Mouse (Mus musculus): ENCODE data around the gene Vgll3.

Gene Vgll3

DNA sequence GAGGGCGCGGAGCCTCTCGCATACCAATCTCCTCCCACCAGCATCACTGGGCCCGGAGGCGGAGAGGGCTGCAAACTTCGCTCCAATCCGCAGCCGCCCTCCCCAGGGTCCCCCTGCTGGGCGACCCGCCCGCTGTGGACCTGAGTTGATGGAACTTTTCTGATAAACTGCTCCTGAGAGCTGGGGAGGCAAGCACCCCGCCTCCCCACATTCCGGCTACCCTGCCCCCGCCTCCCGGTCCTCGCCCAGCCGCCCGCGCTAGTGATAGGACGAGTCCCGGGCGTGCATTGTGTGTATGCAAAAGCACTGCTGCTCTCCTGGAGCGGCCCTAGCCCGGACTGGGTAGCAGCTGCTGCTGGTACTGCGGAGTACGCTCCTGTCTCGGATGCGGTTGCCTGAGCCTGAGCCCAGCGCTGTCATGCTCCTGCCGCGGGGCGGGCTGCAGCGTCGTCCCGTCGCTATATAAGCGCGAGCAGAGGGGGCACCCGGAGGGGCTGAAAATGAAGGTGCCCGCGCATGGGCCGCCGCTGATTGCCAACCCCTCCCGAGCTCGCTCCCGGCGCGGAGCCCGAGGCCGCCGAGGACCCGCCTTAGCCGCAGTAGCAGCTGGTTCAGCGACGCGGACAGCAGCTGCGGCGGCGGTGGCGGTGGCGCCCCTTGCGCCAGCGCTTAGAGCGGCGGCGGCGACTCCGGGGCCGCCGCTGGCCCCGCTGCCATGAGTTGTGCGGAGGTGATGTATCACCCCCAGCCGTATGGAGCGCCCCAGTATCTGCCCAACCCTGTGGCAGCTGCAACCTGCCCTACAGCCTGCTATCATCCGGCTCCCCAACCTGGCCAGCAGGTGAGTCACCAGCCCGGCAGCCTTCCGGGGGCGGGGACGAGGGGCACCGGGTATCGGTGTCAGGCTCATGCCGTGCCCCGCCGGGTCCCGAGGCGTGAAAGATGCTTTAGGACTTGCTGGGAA is at the start of gene Vgll3:
TSS of gene Vgll3 (plus strand) at position 340 of the 964 bp plus-strand sequence.
- DNase-seq, result peak; percentile 75

DNA sequence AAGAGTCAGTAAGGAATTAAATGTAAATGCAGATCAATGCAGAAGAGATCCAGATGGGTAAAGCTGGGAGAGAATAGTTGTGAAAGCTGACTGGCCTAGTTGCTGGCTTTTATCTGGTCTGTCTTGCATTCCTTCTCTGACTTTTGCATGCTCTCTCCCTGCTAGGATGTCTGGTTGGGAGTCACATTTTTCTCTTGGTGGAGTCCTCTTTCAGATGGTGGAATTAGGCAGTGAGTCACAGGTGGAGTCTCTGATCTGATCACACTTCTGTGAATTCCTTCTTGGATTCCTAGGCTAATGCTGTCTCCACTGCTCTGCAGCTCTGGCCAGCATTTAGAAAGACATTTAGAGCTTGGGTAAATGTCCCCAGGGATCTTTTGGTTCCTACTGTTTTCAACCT is 49.1 kb upstream of the Vgll3 start:
- DNase-seq, result no peak

DNA sequence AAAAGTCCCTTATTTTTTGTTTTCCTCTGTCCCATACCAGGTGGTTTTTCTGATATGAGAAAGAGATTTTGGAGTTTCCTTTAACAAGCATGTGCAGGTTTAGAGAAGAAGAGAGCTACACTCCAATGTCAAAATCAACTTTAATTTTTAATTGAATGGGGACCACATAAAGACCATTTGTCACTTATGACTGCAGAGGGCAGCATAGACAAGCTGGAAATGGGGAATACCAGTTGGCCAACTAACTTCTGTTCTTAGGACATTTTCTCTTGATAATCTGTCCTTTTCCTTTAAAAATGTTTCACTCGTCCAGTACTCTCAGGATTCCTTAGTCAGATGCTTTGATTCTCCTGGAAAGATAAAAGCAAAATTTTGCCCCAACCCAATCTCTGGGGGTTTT is 29.1 kb upstream of the Vgll3 start:
- DNase-seq, result peak; percentile 26

DNA sequence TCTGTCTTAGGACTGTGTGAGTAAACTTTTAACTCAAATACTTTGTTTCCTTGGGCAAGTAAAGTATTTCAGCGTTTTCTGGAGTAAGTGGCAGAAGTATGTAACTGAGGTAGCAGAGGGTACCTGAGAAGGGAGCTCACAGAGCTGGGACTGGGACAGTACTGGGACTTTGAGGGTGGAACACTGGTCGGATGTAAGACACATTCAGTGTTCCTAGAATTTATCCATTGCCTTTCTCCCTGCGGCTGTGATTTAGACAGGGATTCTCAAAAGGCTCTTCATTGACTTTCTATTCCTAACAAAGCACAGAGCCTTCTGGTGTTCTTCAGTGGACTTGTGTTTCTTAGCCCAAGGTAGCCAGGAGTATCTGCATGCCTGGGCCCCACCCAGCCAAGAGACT is 1.0 kb downstream of the Vgll3 start:
- DNase-seq, result no peak

DNA sequence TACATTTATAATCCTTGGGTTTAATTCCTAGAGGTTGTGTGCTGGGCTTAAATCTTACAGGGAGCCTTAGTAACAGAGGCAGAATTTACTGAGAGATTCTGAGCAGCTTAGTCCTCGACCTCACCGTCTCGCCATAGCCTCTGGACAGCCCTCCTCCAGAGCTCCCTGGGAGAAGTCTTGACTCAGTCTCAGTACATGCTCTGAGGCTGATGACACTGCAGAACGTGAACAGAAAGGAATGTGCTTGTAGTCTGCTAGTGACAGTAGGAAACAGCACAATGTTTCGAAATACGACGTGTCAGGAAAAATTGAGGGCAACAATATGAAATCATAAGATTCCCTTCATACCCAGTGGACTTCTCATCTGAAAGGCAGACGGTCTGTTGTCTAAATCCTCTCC is 3.7 kb downstream of the Vgll3 start:
- DNase-seq, result no peak

DNA sequence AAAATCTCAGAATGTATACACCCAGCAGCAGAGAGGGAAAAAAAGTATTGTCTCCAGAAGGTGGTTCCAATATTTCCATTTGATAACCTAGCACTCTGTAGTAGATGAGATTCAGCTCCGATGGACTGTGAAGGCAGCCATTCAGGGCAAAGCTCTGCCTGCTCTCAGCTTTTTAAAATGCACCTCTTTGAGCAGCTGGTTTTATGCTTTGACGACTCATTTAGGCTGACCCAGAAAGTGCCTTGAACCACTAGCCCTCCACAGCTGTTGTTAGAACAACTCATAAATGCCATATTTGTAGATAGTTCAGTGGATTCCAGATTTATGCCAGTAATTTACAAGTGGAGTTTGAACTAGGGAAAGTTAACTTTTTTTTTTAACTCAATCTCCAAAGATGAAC is 5.7 kb downstream of the Vgll3 start:
- DNase-seq, result no peak

DNA sequence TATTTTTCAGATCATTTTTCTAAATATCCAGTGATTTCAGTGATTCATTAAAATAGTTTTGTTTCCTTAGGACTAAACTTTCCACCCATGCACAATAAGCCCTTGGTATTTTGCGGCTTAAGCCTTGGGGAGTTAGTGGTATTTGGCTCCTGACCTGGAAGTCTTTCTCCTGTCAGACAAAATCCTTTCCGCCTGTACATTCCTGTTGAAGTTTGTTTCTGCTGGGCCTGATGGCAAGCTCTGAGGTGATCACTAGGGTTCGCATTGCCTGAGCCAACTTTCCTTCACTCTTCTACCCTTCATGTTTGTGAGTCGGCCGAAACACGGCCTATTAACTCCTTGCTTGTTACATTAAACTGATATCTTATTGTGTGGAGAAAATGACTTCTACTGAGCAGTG is 8.7 kb downstream of the Vgll3 start:
- DNase-seq, result no peak

DNA sequence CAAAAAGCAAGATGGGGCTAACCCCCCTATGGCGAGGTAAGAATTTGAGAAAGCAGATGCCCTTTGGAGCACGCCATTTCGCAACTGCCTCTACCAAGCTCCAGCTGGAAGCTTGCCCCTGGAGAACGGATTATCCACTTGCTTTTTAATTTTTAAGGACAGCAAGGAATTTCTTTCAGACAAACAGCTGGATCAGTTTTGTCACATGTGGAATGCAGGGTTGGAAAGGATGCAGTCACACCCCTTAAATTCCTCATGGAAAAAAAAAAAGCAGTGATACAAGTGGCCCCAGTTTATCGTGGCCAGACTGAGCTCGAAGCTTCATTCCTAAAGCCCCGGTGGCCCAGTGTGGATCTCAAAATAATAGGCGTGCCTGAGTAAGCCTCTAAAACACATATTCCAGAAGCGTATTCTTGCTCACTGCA is 13.1 kb downstream of the Vgll3 start:
- peak; percentile 35 for DNase-seq

DNA sequence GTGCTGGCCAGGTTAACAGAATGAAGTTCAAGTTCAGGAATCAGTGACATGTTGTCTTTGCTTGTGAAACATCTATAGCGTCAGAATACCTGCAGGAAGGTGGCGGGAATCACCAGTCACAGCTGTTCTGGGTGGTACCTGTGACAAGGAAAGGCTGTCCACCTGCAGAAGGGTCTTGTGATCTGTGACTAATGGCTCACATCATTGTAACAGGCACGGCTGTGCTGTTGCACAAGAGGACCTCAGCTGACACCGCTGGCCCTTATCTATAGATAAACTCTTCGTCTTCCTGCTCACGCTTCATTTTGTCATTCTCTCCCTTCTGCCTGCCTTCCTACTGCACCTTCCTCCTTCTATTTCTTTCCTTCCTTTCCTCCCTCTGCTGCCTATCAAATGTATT is 14.0 kb downstream of the Vgll3 start:
- no peak for DNase-seq

DNA sequence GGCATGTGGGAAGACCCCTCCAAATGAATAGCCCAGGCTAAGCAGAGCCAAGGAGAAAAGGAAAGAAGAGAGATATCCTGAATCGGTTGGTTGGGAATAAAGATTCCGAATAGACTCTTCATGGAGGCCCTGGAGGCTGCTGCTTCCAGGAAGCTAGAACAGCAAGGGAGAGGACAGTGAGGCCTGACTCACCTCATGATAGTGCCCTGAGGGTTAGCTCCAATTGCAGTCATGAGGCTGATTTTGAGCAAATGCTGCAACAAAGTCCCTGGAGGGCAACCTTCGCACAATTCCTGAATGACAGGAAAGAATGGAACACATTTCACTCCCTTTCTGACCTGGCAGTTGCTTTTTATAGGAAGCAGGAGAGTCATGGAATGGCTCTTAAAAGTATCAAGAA is 19.7 kb downstream of the Vgll3 start:
- no peak for DNase-seq

DNA sequence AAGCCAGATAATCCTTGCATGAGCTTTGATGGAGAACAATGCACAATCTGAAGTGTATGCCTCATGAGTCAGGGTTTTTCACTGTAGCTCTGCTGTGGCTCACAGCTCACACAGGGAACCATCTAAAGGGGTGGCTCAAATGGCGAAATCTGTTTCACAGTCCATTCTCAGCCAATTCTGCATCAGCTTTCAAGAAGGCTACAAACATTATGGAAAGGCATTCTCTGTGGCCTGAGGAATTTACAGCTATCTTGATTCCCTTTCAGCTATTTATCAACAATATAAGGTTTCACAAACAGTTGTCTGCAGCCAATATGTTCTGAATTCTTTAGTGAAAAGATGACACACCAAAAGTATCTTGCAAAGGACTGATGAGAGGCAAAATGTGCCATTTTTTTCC is 35.1 kb downstream of the Vgll3 start:
- DNase-seq, result no peak

DNA sequence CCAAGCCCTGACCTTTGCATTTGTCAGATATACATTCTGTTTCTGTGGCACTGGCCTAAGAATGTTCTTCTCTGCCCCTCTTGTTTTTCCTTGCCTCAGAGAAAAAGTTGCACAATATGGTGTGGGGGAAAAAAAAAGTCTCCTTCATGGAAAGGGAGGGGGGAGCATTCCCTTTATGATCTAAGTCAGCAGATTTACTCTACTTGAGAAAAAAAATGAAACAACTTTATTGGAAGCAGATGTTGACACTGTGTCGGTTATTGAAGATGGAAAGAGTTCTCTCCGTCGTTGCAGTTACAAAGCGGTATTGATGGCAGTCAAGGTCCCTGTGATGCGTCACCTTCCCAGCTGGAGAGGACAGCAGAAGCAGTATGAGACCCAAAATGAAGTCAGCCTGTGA is 49.4 kb downstream of the Vgll3 start:
- no peak for DNase-seq

DNA sequence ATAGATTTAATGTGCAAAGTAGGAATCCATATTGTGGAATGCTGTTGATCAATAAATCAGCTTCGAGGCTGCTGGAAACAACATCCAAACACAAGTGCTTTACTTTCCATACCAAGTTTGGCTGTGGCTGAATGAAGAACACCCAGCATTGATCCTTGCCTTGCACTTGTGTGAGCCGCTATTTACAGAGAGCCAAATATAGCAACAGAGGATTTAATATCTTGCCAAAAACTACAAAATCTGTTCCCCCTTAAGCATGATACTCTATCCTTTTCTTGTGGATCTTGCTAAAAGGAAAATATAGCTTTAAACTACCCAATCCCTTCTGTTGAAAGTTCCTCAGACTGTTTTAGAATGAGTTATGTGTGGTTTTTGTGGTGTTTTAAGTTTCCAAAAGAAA is 52.9 kb downstream of the Vgll3 start:
- no peak for DNase-seq

DNA sequence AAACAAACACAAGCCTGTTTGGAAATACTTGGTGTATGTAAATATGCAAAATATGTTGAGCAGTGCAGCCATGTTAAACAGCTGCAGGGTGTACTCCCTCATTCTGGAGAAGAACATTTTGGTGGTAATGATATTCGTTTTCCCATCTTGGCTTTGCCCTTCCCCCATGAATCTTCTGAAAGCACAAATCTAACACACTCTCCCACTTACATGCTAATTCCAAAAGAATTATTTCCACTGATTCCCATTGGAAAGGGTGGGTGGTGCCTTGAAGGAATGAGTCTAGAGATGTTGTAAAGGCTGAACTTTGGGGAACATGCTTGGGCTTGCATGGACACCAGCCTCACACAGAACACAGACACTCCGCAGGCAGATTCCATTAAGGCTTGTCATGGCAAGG is 53.9 kb downstream of the Vgll3 start:
- no peak for DNase-seq

DNA sequence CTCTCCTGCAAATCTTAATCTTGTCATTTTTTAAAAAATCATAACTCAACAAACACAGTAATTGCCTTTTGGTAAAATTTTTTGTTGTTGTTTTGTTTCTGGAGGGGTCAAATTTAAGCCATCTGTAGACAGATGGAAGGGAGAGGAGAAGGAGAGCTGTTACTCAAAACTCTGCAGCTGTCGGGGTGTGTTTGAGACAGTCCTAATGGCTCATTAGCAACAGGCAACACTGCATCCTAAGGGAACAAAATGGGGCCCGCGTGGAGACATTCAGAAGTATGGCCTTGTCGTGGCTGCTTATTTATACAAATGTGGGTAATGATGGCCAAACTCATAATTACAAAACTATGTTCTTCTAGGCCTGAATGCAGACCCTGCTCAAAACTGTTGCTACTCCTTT is 73.9 kb downstream of the Vgll3 start:
- no peak for DNase-seq
